In genomic region chr4:52036765-52037353, GRCm38 (mm10) we compare ENCODE assay signal across 11 mouse cellular contexts.
"Had no signal": no experiment of that assay in that cellular context is flagged by ENCODE, and none has a peak within 500 bp of the region (broad histone marks: within the 10 kb centered on the region; RNA-seq: fewer than 3 reads in every experiment).

No protein-coding gene starts in this region.

- H3K27me3 ChIP-seq: limb, embryonic 15.5 days; liver, embryonic 12.5 days; midbrain, embryonic 12.5 days; neural tube, embryonic 13.5 days had no signal

- H3K4me3 ChIP-seq: limb, embryonic 15.5 days; liver, embryonic 12.5 days; midbrain, embryonic 12.5 days; neural tube, embryonic 13.5 days had no signal

- H3K4me2 ChIP-seq: limb, embryonic 15.5 days; liver, embryonic 12.5 days; midbrain, embryonic 12.5 days; neural tube, embryonic 13.5 days had no signal

- H3K9ac ChIP-seq: limb, embryonic 15.5 days; liver, embryonic 12.5 days; midbrain, embryonic 12.5 days; neural tube, embryonic 13.5 days had no signal

- H3K36me3 ChIP-seq: limb, embryonic 15.5 days; liver, embryonic 12.5 days; midbrain, embryonic 12.5 days; neural tube, embryonic 13.5 days had no signal

- DNase-seq: kidney, adult 8-10 months; kidney, postnatal 25 days; layer of hippocampus, postnatal 36 days; right cerebral cortex, adult 18-20 months; right cerebral cortex, postnatal 25 days; thymus, postnatal 4 days had no signal

- H3K27ac ChIP-seq: limb, embryonic 15.5 days; liver, embryonic 12.5 days; midbrain, embryonic 12.5 days; neural tube, embryonic 13.5 days; stomach, postnatal 0 days had no signal

- H3K9me3 ChIP-seq: limb, embryonic 15.5 days; midbrain, embryonic 12.5 days; neural tube, embryonic 13.5 days had no signal

- H3K4me1 ChIP-seq: limb, embryonic 15.5 days; liver, embryonic 12.5 days; midbrain, embryonic 12.5 days; neural tube, embryonic 13.5 days had no signal

- ATAC-seq: liver, embryonic 12.5 days had no signal
